Mouse (Mus musculus): ENCODE results near the gene Stxbp4.

Gene Stxbp4

GRCm38 (mm10) chr11:90558359-90559047, 79.4 kb downstream of the Stxbp4 start:
- no peak for DNase-seq (ENCODE audit: low spot score in 2 of 2)

GRCm38 (mm10) chr11:90556517-90556916, 81.4 kb downstream of the Stxbp4 start:
- no peak for DNase-seq (ENCODE audit: low spot score in 2 of 2)

GRCm38 (mm10) chr11:90553963-90554362, 83.9 kb downstream of the Stxbp4 start:
- no peak for DNase-seq (ENCODE audit: low spot score in 2 of 2)

GRCm38 (mm10) chr11:90552303-90553201, 85.3 kb downstream of the Stxbp4 start:
- DNase-seq (ENCODE audit: low spot score in 2 of 2) = no peak

GRCm38 (mm10) chr11:90548560-90548959, 89.3 kb downstream of the Stxbp4 start:
- DNase-seq (ENCODE audit: low spot score in 2 of 2) = no peak

- no peak for DNase-seq (ENCODE audit: low spot score in 2 of 2)
These were observed 99.1 kb downstream of the Stxbp4 start for GRCm38 (mm10) chr11:90538636-90539263.

- DNase-seq (ENCODE audit: low spot score in 2 of 2) = no peak
These were observed 112.6 kb downstream of the Stxbp4 start for GRCm38 (mm10) chr11:90525311-90525710.

- no peak for DNase-seq (ENCODE audit: low spot score in 2 of 2)
These were observed 116.8 kb downstream of the Stxbp4 start for GRCm38 (mm10) chr11:90521040-90521439.

GRCm38 (mm10) chr11:90517750-90518149, 120.1 kb downstream of the Stxbp4 start:
- no peak for DNase-seq (ENCODE audit: low spot score in 2 of 2)

GRCm38 (mm10) chr11:90512538-90513219, 125.2 kb downstream of the Stxbp4 start:
- DNase-seq (ENCODE audit: low spot score in 2 of 2) = no peak

GRCm38 (mm10) chr11:90501846-90502245, 136.0 kb downstream of the Stxbp4 start:
- no peak for DNase-seq (ENCODE audit: low spot score in 2 of 2)

- DNase-seq (ENCODE audit: low spot score in 2 of 2) = no peak
These were observed 138.0 kb downstream of the Stxbp4 start for GRCm38 (mm10) chr11:90499918-90500317.

- no peak for DNase-seq (ENCODE audit: low spot score in 2 of 2)
These were observed 139.4 kb downstream of the Stxbp4 start for GRCm38 (mm10) chr11:90498461-90498860.

GRCm38 (mm10) chr11:90494981-90495380, 142.9 kb downstream of the Stxbp4 start:
- DNase-seq (ENCODE audit: low spot score in 2 of 2) = no peak

- DNase-seq (ENCODE audit: low spot score in 2 of 2) = no peak
These were observed 145.4 kb downstream of the Stxbp4 start for GRCm38 (mm10) chr11:90492511-90492910.

- DNase-seq (ENCODE audit: low spot score in 2 of 2) = no peak
These were observed 148.7 kb downstream of the Stxbp4 start for GRCm38 (mm10) chr11:90489166-90489565.

- no peak for DNase-seq (ENCODE audit: low spot score in 2 of 2)
These were observed 150.2 kb downstream of the Stxbp4 start for GRCm38 (mm10) chr11:90487686-90488085.

GRCm38 (mm10) chr11:90484750-90485637, 152.9 kb downstream of the Stxbp4 start:
- no peak for DNase-seq (ENCODE audit: low spot score in 2 of 2)

- DNase-seq (ENCODE audit: low spot score in 2 of 2) = no peak
These were observed 154.1 kb downstream of the Stxbp4 start for GRCm38 (mm10) chr11:90483766-90484165.

- no peak for DNase-seq (ENCODE audit: low spot score in 2 of 2)
These were observed 156.1 kb downstream of the Stxbp4 start for GRCm38 (mm10) chr11:90481828-90482227.

GRCm38 (mm10) chr11:90470271-90470670, 167.6 kb downstream of the Stxbp4 start:
- DNase-seq (ENCODE audit: low spot score in 2 of 2) = no peak
